Mouse (Mus musculus): ENCODE measurements around the gene Hdlbp.

Gene Hdlbp

GRCm38 (mm10) chr1:93445822-93446162, 32.8 kb downstream of the Hdlbp start:
- no peak for DNase-seq (ENCODE audit: low read depth, low spot score)

- DNase-seq (ENCODE audit: low read depth, low spot score) = peak; percentile 76
These were observed 33.3 kb downstream of the Hdlbp start for GRCm38 (mm10) chr1:93445111-93445821.

GRCm38 (mm10) chr1:93444405-93445110, 34.1 kb downstream of the Hdlbp start:
- DNase-seq (ENCODE audit: low read depth, low spot score) = peak; percentile 25

GRCm38 (mm10) chr1:93439321-93439720, 39.3 kb downstream of the Hdlbp start:
- DNase-seq (ENCODE audit: low read depth, low spot score) = no peak

- no peak for DNase-seq (ENCODE audit: low read depth, low spot score)
These were observed 46.5 kb downstream of the Hdlbp start for GRCm38 (mm10) chr1:93432087-93432486.

GRCm38 (mm10) chr1:93403403-93403802, 75.2 kb downstream of the Hdlbp start:
- no peak for DNase-seq (ENCODE audit: low read depth, low spot score)

- DNase-seq (ENCODE audit: low read depth, low spot score) = peak; percentile 60
These were observed 77.2 kb downstream of the Hdlbp start for GRCm38 (mm10) chr1:93401191-93402052.

GRCm38 (mm10) chr1:93388906-93389305, 89.7 kb downstream of the Hdlbp start:
- no peak for DNase-seq (ENCODE audit: low read depth, low spot score)

GRCm38 (mm10) chr1:93387198-93387597, 91.4 kb downstream of the Hdlbp start:
- DNase-seq (ENCODE audit: low read depth, low spot score) = no peak

- DNase-seq (ENCODE audit: low read depth, low spot score) = no peak
These were observed 99.5 kb downstream of the Hdlbp start for GRCm38 (mm10) chr1:93379117-93379516.

- DNase-seq (ENCODE audit: low read depth, low spot score) = no peak
These were observed 101.3 kb downstream of the Hdlbp start for GRCm38 (mm10) chr1:93377307-93377706.

GRCm38 (mm10) chr1:93373665-93374064, 105.0 kb downstream of the Hdlbp start, which contains the start of gene Ano7:
Gene Ano7 (plus strand): TSS chr1:93373930.
- peak; percentile 20 for DNase-seq (ENCODE audit: low read depth, low spot score)

- no peak for DNase-seq (ENCODE audit: low read depth, low spot score)
These were observed 113.0 kb downstream of the Hdlbp start for GRCm38 (mm10) chr1:93365641-93366040.

GRCm38 (mm10) chr1:93362661-93363060, 116.0 kb downstream of the Hdlbp start:
- no peak for DNase-seq (ENCODE audit: low read depth, low spot score)
